Mouse (Mus musculus) lung, embryonic 14.5 days (tissue): ENCODE measurements at regions not wholly inside any gene's neighbourhood (a gene's known extent, or its start where the extent isn't known, plus 50 kb on each side); places are given as distances from the start of the nearest gene placed in this dataset.
A peak's percentile ranks its signal among the peaks of the same experiment; 100 is the strongest.

ENCODE experiments used
- ATAC-seq: fragments of 200-750 bp; cut with Nextera tagmentation; 2 replicates; pipeline ENCODE4 v1.8.0; 2017; ENCODE audit warnings: mild to moderate bottlenecking, moderate TSS enrichment, moderate library complexity; ENCODE audit not compliant: insufficient read depth
- DNase-seq: peaks from one replicate; pipeline ENCODE4 v3.0.0-alpha.2; 2015
- H3K27ac ChIP-seq: fragments of 300-500 bp; sonication (generic); 2 replicates; pipeline ENCODE4 v1.5.1; 2014; ENCODE audit warnings: low read depth, mild to moderate bottlenecking, moderate library complexity
- H3K27me3 ChIP-seq: fragments of 300-500 bp; sonication (generic); 2 replicates; pipeline ENCODE4 v1.6.1; 2014; ENCODE audit warnings: low read length, control low read depth; ENCODE audit not compliant: insufficient read depth
- H3K36me3 ChIP-seq: fragments of 300-500 bp; sonication (generic); 2 replicates; pipeline ENCODE4 v1.6.1; 2014; ENCODE audit warnings: control low read depth; ENCODE audit not compliant: insufficient read depth
- H3K4me1 ChIP-seq: fragments of 300-500 bp; sonication (generic); 2 replicates; pipeline ENCODE4 v1.6.1; 2014; ENCODE audit warnings: antibody characterized with exemption, control low read depth; ENCODE audit not compliant: insufficient read depth
- H3K4me2 ChIP-seq: fragments of 300-500 bp; sonication (generic); 2 replicates; pipeline ENCODE4 v1.6.1; 2014; ENCODE audit warnings: mild to moderate bottlenecking
- H3K4me3 ChIP-seq: fragments of 300-500 bp; sonication (generic); 2 replicates; pipeline ENCODE4 v1.5.1; 2014; ENCODE audit warnings: low read depth, low read length
- H3K9ac ChIP-seq: fragments of 300-500 bp; sonication (generic); 2 replicates; pipeline ENCODE4 v1.6.1; 2014
- H3K9me3 ChIP-seq: fragments of 300-500 bp; sonication (generic); 2 replicates; pipeline ENCODE4 v1.6.1; 2016; ENCODE audit warnings: low read depth, low read length, control low read depth
- CTCF ChIP-seq: IDR thresholded peaks from 2 replicates; pipeline ENCODE4 v1.5.1; 2016; ENCODE audit warnings: antibody characterized with exemption, low read depth
- WGBS: fragments of 180-500 bp; shearing (Covaris S2); extraction: QIAGEN DNeasy Blood & Tissue Kit; methylation state at CpG from one replicate; pipeline ENCODE4 v1.1.7; 2014; 5-methylcytosine and 5-hydroxymethylcytosine counted together

- H3K27me3 ChIP-seq: no peaks in the 10 kb centered on the region
- no peaks in the 10 kb centered on the region for H3K4me1 ChIP-seq
- H3K9me3 ChIP-seq: no peaks in the 10 kb centered on the region
- no peak for TF ChIP-seq CTCF
- H3K4me3 ChIP-seq: no peak overlapping the region
- no peak for ATAC-seq
- H3K4me2 ChIP-seq: no peak overlapping the region
- 73% methylated on average over 3 of the region's 3 CpGs for WGBS
- H3K27ac ChIP-seq: no peak overlapping the region
- H3K36me3 ChIP-seq: no peaks in the 10 kb centered on the region
- no peak for DNase-seq
- H3K9ac ChIP-seq: no peak overlapping the region
These were observed 590.3 kb upstream of the Cenpq start for GRCm38 (mm10) chr17:41525101-41525500.

DNA sequence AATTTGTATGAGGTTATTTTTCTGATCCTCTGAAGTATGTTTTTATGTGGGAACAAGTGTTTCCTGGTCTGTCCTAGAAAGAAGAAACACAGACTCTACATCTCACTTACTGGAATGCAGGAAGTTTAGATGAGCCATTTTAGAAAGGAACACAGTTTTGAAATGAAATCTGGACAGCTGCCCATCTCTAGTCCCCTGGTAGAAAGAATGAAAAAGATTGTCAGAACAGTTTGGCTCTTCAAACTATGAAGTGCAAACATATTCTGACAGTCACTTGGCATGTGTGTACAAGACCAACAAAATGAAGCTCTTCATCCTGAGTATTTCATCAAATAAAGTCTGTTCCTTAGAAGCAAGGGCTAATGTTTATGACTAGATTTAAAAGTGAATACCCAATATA is 577.2 kb upstream of the Cenpq start:
- peak; percentile 2 for DNase-seq

GRCm38 (mm10) chr17:41505000-41505399 is 570.2 kb upstream of the Cenpq start:
- no peak overlapping the region for H3K4me3 ChIP-seq
- WGBS: 43% methylated on average over 4 of the region's 4 CpGs
- no peak overlapping the region for H3K4me2 ChIP-seq
- no peaks in the 10 kb centered on the region for H3K27me3 ChIP-seq
- H3K36me3 ChIP-seq: no peaks in the 10 kb centered on the region
- ATAC-seq (no peak), DNase-seq (peak; percentile 6)
- H3K27ac ChIP-seq: no peak overlapping the region
- H3K9me3 ChIP-seq: no peaks in the 10 kb centered on the region
- no peaks in the 10 kb centered on the region for H3K4me1 ChIP-seq
- H3K9ac ChIP-seq: no peak overlapping the region
- 0 out of 2 replicates have a peak, but pooled peaks have one; percentile 3 for TF ChIP-seq CTCF

More for the DNA sequence above, 577.2 kb upstream of the Cenpq start:
- no peaks in the 10 kb centered on the region for H3K36me3 ChIP-seq
- no peak for TF ChIP-seq CTCF
- no peak overlapping the region for H3K4me3 ChIP-seq
- no peaks in the 10 kb centered on the region for H3K27me3 ChIP-seq
- H3K9me3 ChIP-seq: no peaks in the 10 kb centered on the region
- ATAC-seq: no peak
- no peak overlapping the region for H3K9ac ChIP-seq
- H3K4me1 ChIP-seq: no peaks in the 10 kb centered on the region
- no peak overlapping the region for H3K27ac ChIP-seq
- no peak overlapping the region for H3K4me2 ChIP-seq
